Comparison of ENCODE assay signal across 10 mouse cellular contexts in genomic region chr10:108504925-108505324, GRCm38 (mm10).
A peak's percentile ranks its signal among the peaks of the same experiment; 100 is the strongest.
DNase-seq lines count a peak whose midpoint lies in the region; ATAC-seq lines count a peak whose summit lies in the region.
"Had no signal": no experiment of that assay in that cellular context is flagged by ENCODE, and none has a peak within 500 bp of the region (broad histone marks: within the 10 kb centered on the region; RNA-seq: fewer than 3 reads in every experiment).

No protein-coding gene starts in this region.

- H3K9ac ChIP-seq in hindbrain, embryonic 13.5 days: no peak overlapping the region

- WGBS in hindbrain, embryonic 10.5 days: 76% methylated on average over 7 of the region's 7 CpGs
- WGBS in hindbrain, embryonic 13.5 days: 60% methylated on average over 7 of the region's 7 CpGs

- no peaks in the 10 kb centered on the region for H3K27me3 ChIP-seq in hindbrain, embryonic 10.5 days (ENCODE audit: insufficient read depth, poor library complexity, severe bottlenecking)
- H3K27me3 ChIP-seq in hindbrain, embryonic 13.5 days: no peaks in the 10 kb centered on the region
- H3K27me3 ChIP-seq: Patski had no signal

- ATAC-seq in hindbrain, embryonic 13.5 days (ENCODE audit: low FRiP score): no peak
- ATAC-seq: Patski had no signal

- H3K9me3 ChIP-seq in hindbrain, embryonic 10.5 days: no peaks in the 10 kb centered on the region
- H3K9me3 ChIP-seq in hindbrain, embryonic 13.5 days: no peaks in the 10 kb centered on the region

- no peaks in the 10 kb centered on the region for H3K36me3 ChIP-seq in hindbrain, embryonic 10.5 days
- H3K36me3 ChIP-seq in hindbrain, embryonic 13.5 days: peaks cover 6% of the 10 kb centered on the region; the same call in 1 of the 2 replicates

- no peak overlapping the region for H3K4me2 ChIP-seq in hindbrain, embryonic 13.5 days

- no peak for DNase-seq in hindbrain, embryonic 10.5 days (ENCODE audit: low spot score)
- DNase-seq in urinary bladder, postnatal 14 days (ENCODE audit: low spot score): peak; percentile 23
- no peak for DNase-seq in urinary bladder, adult 2 months (ENCODE audit: low spot score)
- peak; percentile 44 for DNase-seq in kidney, postnatal 14 days
- peak; percentile 42 for DNase-seq in yolk sac, embryonic 10.5 days (ENCODE audit: low spot score)
- no peak for DNase-seq in right cerebral cortex, adult 2 months (ENCODE audit: low spot score in 2 of 2)
- no peak for DNase-seq in left cerebral cortex, adult 18-20 months (ENCODE audit: low spot score in 2 of 2)
- DNase-seq: gastrocnemius, postnatal 10 days had no signal

- H3K27ac ChIP-seq in hindbrain, embryonic 10.5 days: peak overlapping the region; percentile 40; the same call in 1 of the 2 replicates
- H3K27ac ChIP-seq in hindbrain, embryonic 13.5 days: no peak overlapping the region

- no peak overlapping the region for H3K4me3 ChIP-seq in hindbrain, embryonic 10.5 days
- no peak overlapping the region for H3K4me3 ChIP-seq in hindbrain, embryonic 13.5 days

- peaks cover 18% of the 10 kb centered on the region for H3K4me1 ChIP-seq in hindbrain, embryonic 10.5 days (replicated peaks)
- peaks cover 18% of the 10 kb centered on the region; the same call in 1 of the 2 replicates for H3K4me1 ChIP-seq in hindbrain, embryonic 13.5 days (replicated peaks)

Comparison
In these comparisons a context has a peak if more than half of its experiments do, and no peak if none do; other contexts are left out.
1. DNase-seq: peak in urinary bladder, postnatal 14 days (single experiment), kidney, postnatal 14 days (single experiment) and yolk sac, embryonic 10.5 days (single experiment); none in hindbrain, embryonic 10.5 days (single experiment), urinary bladder, adult 2 months (single experiment), right cerebral cortex, adult 2 months (0 of 2) and left cerebral cortex, adult 18-20 months (0 of 2).